Mouse (Mus musculus) neural tube, embryonic 13.5 days (tissue): ENCODE measurements at regions not wholly inside any gene's neighbourhood (a gene's known extent, or its start where the extent isn't known, plus 50 kb on each side); places are given as distances from the start of the nearest gene placed in this dataset.

Experiments
- ATAC-seq: fragments of 200-750 bp; cut with Nextera tagmentation; 2 replicates; pipeline ENCODE4 v1.8.0; 2017; ENCODE audit warnings: low read depth, mild to moderate bottlenecking, moderate TSS enrichment, moderate library complexity
- H3K27ac ChIP-seq: fragments of 300-500 bp; sonication (generic); replicated peaks from 2 replicates; pipeline ENCODE4 v1.5.1; 2015; ENCODE audit warnings: moderate library complexity, mild to moderate bottlenecking, inconsistent platforms
- H3K27me3 ChIP-seq: fragments of 300-500 bp; sonication (generic); 2 replicates; pipeline ENCODE4 v1.6.1; 2015; ENCODE audit warnings: mild to moderate bottlenecking, inconsistent platforms
- H3K36me3 ChIP-seq: fragments of 300-500 bp; sonication (generic); 2 replicates; pipeline ENCODE4 v1.6.1; 2015; ENCODE audit warnings: mild to moderate bottlenecking, inconsistent platforms
- H3K4me1 ChIP-seq: fragments of 300-500 bp; sonication (generic); replicated peaks from 2 replicates; pipeline ENCODE4 v1.6.1; 2015; ENCODE audit warnings: inconsistent platforms
- H3K4me2 ChIP-seq: fragments of 300-500 bp; sonication (generic); 2 replicates; pipeline ENCODE4 v1.6.1; 2015; ENCODE audit warnings: inconsistent platforms, mild to moderate bottlenecking, moderate library complexity
- H3K4me3 ChIP-seq: fragments of 300-500 bp; sonication (generic); 2 replicates; pipeline ENCODE4 v1.5.1; 2015; ENCODE audit warnings: mild to moderate bottlenecking, inconsistent platforms
- H3K9ac ChIP-seq: fragments of 300-500 bp; sonication (generic); 2 replicates; pipeline ENCODE4 v1.6.1; 2015; ENCODE audit warnings: moderate library complexity, mild to moderate bottlenecking, inconsistent platforms
- H3K9me3 ChIP-seq: fragments of 300-500 bp; sonication (generic); 2 replicates; pipeline ENCODE4 v1.6.1; 2016; ENCODE audit warnings: inconsistent platforms
- WGBS: fragments of 180-500 bp; shearing (Covaris S2); methylation state at CpG from one replicate; pipeline ENCODE4 v1.1.7; 2015; 5-methylcytosine and 5-hydroxymethylcytosine counted together

DNA sequence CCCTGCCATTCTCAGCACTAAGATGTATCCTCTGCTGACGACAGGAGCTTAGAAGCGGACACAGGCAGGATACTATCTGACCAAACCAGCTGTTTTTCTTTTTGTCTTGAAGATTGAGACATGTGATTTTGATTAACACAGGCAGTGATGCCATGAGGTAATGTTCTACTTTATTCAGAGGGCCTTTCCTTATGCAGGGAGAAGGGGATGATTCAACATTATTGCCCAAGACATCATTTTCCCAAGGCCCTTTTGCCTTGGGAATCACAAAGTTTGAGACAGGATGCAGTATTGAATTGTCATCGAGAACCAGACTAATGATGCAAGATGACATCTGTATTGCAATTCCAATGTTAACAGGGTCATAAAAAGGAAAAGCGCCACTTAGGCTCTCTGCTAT, 571.7 kb upstream of the Gm9747 start:
- Histone ChIP-seq H3K4me1 (no peaks in the 10 kb centered on the region), H3K4me2 (no peak overlapping the region), H3K27ac (no peak overlapping the region), H3K4me3 (no peak overlapping the region), H3K9me3 (no peaks in the 10 kb centered on the region), H3K9ac (no peak overlapping the region), H3K36me3 (no peaks in the 10 kb centered on the region), H3K27me3 (no peaks in the 10 kb centered on the region)
- 76% methylated on average over 4 of the region's 4 CpGs for WGBS
- ATAC-seq: no peak

DNA sequence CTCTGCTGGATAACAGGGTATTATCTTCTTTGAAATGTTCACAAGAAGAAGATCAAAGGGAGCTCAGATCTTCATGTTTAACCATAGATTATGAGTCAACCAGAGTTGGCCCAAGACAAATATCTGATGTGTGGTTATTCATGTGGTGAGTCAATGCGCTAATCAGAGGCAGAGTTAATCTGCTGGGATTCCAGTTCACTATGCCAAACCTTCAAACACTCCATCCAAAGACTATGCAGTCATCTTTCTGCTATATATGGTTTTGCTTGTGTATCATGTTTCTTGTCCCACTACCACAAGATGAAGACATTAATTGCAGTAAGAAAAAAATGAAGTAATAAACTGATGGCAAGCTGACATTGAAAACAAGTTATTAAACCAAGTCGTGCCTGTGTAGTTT, 561.8 kb upstream of the Gm9747 start:
- Histone ChIP-seq H3K4me3 (no peak overlapping the region), H3K4me1 (no peaks in the 10 kb centered on the region), H3K36me3 (no peaks in the 10 kb centered on the region), H3K9ac (no peak overlapping the region), H3K27me3 (no peaks in the 10 kb centered on the region), H3K4me2 (no peak overlapping the region), H3K27ac (no peak overlapping the region), H3K9me3 (no peaks in the 10 kb centered on the region)
- WGBS: 89% methylated on average over 2 of the region's 2 CpGs
- ATAC-seq: no peak

DNA sequence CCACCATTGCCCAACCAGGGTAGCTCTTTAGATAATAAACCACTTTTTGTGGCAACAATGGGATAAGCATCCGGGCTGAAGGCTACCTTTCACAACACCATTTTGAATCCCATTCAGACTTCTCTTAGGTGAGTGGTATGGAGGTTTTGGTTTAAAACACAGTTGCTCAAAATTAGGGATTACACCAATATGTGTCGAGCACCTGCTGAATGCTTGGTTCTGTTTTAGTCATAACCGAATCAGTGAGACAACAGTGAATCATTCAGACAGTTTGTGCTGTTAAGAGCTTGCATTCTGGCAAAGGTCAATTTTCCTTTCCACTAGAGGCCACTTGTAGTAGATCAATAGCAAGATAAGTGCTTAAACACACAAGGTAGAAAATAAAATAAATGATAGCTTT, 561.2 kb upstream of the Gm9747 start:
- 82% methylated on average over 3 of the region's 3 CpGs for WGBS
- H3K9me3 ChIP-seq: no peaks in the 10 kb centered on the region

DNA sequence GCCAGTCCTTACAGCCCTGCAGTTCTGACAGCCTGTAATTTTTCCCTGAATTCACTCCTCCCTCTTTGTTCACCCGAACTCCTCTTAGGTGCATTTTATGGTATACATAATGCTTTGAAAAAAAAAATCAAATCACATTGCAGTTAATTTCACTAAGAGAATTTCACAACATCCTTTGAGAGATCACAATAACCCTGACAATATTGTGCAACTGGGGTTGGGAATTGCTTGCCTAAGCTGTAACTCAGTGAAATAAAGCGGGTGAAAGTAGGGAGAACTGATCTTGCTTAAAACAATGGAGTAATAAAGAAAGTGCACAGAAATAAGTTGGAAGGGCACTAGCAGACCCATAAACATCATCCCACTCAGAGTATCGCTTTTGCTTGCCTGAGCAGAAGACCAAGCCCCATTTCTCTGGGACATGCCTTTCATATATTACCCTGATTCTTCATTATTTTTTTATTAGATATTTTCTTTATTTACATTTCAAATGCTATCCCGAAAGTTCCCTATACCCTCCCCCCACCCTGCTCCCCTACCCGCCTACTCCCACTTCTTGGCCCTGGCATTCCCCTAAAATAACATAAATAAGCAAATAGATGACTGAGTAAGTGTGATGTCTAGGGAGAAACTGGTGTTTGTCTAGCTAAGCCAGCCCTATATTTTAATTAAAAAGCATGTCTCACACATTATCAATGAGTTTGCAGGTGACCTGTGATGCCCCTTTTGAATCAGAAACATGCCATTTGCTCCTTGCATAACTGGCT, 557.2 kb upstream of the Gm9747 start:
- Histone ChIP-seq H3K4me3 (no peak overlapping the region), H3K9ac (no peak overlapping the region), H3K36me3 (no peaks in the 10 kb centered on the region), H3K4me2 (no peak overlapping the region), H3K4me1 (no peaks in the 10 kb centered on the region), H3K27ac (no peak overlapping the region), H3K27me3 (no peaks in the 10 kb centered on the region), H3K9me3 (peaks cover 2% of the 10 kb centered on the region; the same call in 1 of the 2 replicates)
- WGBS: 73% methylated on average over 5 of the region's 5 CpGs
- no peak for ATAC-seq

More for the DNA sequence above, 561.2 kb upstream of the Gm9747 start:
- no peak for ATAC-seq
- H3K9ac ChIP-seq: no peak overlapping the region
- no peaks in the 10 kb centered on the region for H3K27me3 ChIP-seq
- H3K4me2 ChIP-seq: no peak overlapping the region
- no peak overlapping the region for H3K27ac ChIP-seq
- no peak overlapping the region for H3K4me3 ChIP-seq
- no peaks in the 10 kb centered on the region for H3K36me3 ChIP-seq
- no peaks in the 10 kb centered on the region for H3K4me1 ChIP-seq

DNA sequence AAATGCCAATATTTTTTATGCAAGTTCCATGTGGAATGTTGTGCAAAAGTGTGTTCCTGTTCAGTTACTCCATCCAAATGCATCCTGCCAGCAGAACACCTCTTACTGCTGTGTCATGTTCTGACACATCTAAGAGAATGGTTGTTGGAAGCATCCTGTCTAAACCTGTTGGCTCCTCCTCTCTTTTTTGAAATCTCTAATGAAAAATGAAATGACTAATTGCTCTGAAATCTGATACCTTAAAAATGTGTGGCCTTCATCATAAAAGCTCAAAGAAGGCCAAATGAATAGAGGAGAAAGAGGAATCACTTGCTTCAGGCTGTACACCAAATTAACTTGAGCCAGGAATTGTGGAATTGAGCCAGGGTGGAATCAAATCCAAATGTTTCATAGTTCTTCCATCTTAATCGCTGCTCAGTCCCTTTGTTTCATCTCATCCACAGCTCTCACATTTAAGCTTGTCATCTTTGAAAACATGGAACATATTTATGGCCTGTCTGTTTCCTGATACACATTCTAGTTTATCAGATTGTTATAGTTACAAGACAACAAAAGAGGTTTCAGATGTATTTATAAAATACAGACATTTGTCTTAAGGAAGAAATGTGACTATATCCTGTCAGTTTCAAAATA, 555.0 kb upstream of the Gm9747 start:
- H3K27ac ChIP-seq: no peak overlapping the region
- H3K4me2 ChIP-seq: no peak overlapping the region
- H3K4me3 ChIP-seq: no peak overlapping the region
- ATAC-seq: no peak
- H3K9me3 ChIP-seq: peaks cover 4% of the 10 kb centered on the region; the same call in 1 of the 2 replicates
- H3K36me3 ChIP-seq: no peaks in the 10 kb centered on the region
- no peak overlapping the region for H3K9ac ChIP-seq
- no peaks in the 10 kb centered on the region for H3K27me3 ChIP-seq
- H3K4me1 ChIP-seq: no peaks in the 10 kb centered on the region
- 88% methylated on average over 1 of the region's 1 CpGs for WGBS

DNA sequence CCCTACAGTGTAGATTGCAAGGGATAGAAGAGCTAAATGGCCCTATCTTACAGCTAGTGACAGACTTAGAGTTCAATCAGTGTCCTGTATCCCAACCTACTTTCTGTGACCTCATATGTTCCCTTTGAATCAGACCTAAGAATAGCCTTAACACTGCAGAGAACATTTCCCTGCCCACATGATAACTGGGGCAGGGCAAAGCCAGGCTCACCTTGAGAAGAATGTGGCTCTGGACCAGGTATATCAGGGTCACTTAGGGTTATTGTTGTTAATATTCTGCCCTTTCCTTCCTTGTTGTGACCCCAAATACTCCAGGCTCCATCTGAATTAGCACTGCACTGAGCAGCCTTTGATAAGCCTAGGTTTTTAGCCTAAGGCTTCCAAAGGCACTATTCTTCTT, 536.8 kb upstream of the Gm9747 start:
- no peaks in the 10 kb centered on the region for H3K4me1 ChIP-seq
- no peak overlapping the region for H3K9ac ChIP-seq
- ATAC-seq: no peak

DNA sequence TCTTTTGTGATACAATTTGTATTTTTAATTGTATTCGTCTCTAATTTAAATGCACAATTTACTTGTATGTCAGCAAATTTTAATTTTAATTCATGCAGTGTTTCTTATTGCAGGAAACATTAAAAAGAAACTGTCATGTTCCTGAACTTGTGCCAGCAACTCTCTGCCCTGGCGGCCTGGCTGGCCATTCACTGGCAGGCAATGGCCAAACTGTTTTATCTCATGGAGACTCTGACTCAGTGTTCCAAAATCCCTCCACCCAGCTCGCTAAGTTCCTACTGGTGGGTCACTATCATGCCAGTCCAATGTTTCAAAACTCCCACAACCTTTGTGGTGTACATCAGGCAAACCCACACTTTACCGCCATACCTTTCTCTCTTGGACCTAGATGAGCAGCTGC, 523.7 kb upstream of the Gm9747 start:
- no peaks in the 10 kb centered on the region for H3K4me1 ChIP-seq
- WGBS: 92% methylated on average over 4 of the region's 4 CpGs
- ATAC-seq: no peak
- no peak overlapping the region for H3K4me3 ChIP-seq
- H3K36me3 ChIP-seq: no peaks in the 10 kb centered on the region
- H3K4me2 ChIP-seq: no peak overlapping the region
- H3K9ac ChIP-seq: no peak overlapping the region
- H3K27ac ChIP-seq: no peak overlapping the region
- no peaks in the 10 kb centered on the region for H3K27me3 ChIP-seq
- no peaks in the 10 kb centered on the region for H3K9me3 ChIP-seq

More for the DNA sequence above, 536.8 kb upstream of the Gm9747 start:
- Histone ChIP-seq H3K36me3 (no peaks in the 10 kb centered on the region), H3K27ac (no peak overlapping the region), H3K4me2 (no peak overlapping the region), H3K4me3 (no peak overlapping the region), H3K9me3 (0 out of 2 replicates have a peak, but pooled peaks cover 4% of the 10 kb centered on the region), H3K27me3 (no peaks in the 10 kb centered on the region)

DNA sequence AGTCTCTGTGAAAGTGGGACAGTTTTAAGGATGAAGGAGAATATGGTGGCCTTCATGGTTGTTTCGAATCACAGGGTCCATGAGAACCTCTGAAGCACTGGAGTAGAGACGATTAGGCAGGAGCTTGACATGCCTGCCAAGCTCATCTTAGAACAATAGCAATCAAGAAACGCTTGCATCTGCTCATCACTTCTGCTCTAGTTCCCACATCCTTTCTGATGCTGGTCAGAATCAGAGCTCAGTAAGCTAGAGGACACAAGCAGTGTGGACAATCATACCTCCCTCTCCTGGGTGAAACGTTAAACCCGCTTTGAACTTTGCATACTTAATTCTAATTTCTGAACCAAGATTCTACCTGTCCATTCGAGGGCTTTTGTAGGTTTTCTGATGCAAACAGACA, 515.8 kb upstream of the Gm9747 start:
- Histone ChIP-seq H3K36me3 (no peaks in the 10 kb centered on the region), H3K4me2 (no peak overlapping the region), H3K27me3 (no peaks in the 10 kb centered on the region), H3K4me3 (no peak overlapping the region), H3K4me1 (no peaks in the 10 kb centered on the region), H3K27ac (no peak overlapping the region), H3K9me3 (no peaks in the 10 kb centered on the region), H3K9ac (no peak overlapping the region)
- 86% methylated on average over 6 of the region's 6 CpGs for WGBS
- no peak for ATAC-seq

DNA sequence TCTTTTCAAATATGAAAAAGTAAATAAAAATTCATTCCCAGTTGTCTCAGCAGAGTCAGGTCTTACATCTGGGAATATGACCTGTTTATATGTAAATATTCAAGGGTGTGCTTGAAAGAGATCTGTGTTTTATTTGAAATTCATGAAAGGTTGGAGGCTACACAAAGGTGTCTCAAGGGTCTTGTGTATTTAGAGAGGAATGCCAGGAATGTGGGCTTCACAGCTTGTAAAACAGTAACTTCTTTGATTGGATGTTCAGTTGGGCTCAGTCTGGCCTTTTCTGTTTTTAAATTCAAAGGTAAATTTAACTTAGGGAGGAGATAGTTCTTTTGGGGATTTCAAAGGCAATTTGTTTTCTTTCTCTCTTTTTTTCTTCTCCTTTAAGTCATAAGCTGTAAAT, 514.7 kb upstream of the Gm9747 start:
- H3K9me3 ChIP-seq: no peaks in the 10 kb centered on the region
- no peaks in the 10 kb centered on the region for H3K36me3 ChIP-seq
- H3K4me1 ChIP-seq: no peaks in the 10 kb centered on the region
- no peak overlapping the region for H3K9ac ChIP-seq
- no peaks in the 10 kb centered on the region for H3K27me3 ChIP-seq
- no peak for ATAC-seq
- H3K4me3 ChIP-seq: no peak overlapping the region
- H3K27ac ChIP-seq: no peak overlapping the region
- H3K4me2 ChIP-seq: no peak overlapping the region

DNA sequence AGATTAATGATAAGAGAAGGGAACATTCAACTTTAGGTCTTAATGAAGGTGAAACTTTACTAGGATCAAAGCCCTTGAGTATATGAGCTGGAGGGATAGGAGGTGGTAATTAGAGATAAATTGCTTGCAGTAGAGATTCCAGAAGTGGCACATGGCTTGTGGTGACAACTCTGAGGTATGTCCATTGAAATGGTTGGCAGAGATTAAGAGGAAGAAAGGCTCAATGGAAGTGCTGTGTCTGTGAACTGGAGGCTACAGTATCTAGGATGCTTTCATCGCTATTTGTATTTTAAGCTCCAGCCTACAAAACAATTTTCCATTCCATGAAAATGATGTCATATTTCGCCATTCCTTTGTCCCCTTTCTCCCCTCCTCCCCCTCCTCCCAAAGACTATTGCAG, 508.1 kb upstream of the Gm9747 start:
- Histone ChIP-seq H3K9ac (no peak overlapping the region), H3K4me3 (no peak overlapping the region), H3K9me3 (no peaks in the 10 kb centered on the region), H3K4me1 (no peaks in the 10 kb centered on the region), H3K27ac (no peak overlapping the region), H3K4me2 (no peak overlapping the region), H3K27me3 (no peaks in the 10 kb centered on the region), H3K36me3 (no peaks in the 10 kb centered on the region)
- ATAC-seq: no peak
- WGBS: 85% methylated on average over 2 of the region's 2 CpGs

DNA sequence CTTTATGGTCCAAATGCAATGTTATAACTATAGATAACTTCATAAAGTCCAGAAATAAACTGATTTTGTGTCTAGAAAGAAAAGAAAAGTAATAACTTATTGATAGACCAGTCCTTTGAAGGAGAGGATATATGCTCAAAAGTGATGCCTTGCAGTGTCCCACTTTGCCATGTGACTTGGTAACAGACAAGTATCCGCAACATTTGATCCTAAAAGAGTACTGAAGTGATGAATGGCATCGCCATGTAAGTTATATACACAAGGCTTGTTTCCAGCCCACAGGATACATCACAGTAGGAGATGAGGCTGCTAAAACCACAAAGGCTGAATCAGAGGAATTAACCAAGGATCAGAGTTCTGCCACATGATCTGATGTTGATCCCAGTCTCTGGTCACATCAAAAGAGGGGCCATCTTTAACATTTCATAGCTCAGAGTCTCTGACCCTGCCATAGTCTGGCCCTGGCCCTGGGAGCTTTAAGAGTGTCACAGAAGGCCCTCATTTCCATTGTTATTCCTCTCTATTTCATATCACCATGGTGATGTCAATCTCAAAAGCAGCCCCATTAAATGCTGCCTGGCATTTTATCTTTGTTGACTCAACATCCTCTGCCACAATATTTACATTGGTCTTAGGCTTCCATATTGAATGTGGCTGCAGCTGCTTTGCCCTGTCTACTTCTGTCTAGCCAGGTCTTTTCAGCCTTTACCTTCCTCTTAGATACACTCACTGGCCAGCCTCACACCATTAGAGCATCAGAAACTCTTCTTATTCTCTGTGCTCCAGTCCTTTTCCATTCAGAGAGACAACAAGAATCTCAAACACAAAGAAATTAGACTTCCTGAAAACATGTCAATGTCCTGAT, 506.4 kb upstream of the Gm9747 start:
- no peaks in the 10 kb centered on the region for H3K9me3 ChIP-seq
- no peak overlapping the region for H3K9ac ChIP-seq
- no peak overlapping the region for H3K4me2 ChIP-seq
- 87% methylated on average over 2 of the region's 2 CpGs for WGBS
- no peaks in the 10 kb centered on the region for H3K4me1 ChIP-seq
- no peak overlapping the region for H3K27ac ChIP-seq
- H3K36me3 ChIP-seq: no peaks in the 10 kb centered on the region
- no peaks in the 10 kb centered on the region for H3K27me3 ChIP-seq
- no peak for ATAC-seq
- no peak overlapping the region for H3K4me3 ChIP-seq

DNA sequence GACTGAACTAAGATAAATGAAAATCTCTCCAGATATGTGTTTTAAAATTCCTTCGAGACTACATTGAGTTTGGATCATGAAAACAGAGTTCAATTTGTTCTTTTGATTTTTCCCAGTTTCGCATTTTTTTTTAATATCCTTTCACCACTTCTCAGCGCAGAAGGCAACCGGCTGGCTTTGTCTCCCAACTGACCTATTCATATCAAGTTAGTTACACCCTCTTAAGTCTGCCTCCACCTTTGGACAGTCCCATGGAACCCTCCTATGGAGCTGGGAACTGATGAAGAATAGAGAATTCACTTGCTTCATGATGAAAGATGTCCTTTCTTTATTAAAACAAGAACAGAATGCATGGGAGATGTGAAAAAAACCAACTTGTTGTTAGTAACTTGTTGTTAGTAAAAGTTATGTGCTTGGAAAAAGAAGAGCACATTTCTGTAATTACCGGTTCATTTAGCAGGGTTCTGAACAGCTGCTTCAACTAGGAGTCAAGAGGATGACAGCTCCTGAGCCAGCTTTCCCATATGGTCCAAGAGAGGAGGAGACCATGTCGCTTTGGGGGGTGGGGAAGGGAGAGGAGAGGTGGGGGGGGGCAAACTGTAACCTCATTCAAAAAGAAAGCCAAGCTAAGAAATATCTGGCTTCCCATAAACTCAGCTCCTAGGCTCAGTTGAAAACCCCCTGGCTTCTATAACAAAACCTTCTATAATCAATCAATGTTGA, 495.6 kb upstream of the Gm9747 start:
- H3K27ac ChIP-seq: no peak overlapping the region
- H3K27me3 ChIP-seq: no peaks in the 10 kb centered on the region
- H3K4me2 ChIP-seq: no peak overlapping the region
- H3K4me1 ChIP-seq: 0 out of 2 replicates have a peak, but pooled peaks cover 8% of the 10 kb centered on the region
- no peaks in the 10 kb centered on the region for H3K36me3 ChIP-seq
- no peaks in the 10 kb centered on the region for H3K9me3 ChIP-seq
- no peak overlapping the region for H3K4me3 ChIP-seq
- no peak for ATAC-seq
- H3K9ac ChIP-seq: no peak overlapping the region
- WGBS: 37% methylated on average over 6 of the region's 6 CpGs
